Mouse (Mus musculus) olfactory bulb, adult 2 months (tissue): ENCODE results near the gene Chst12.

Experiments
- CTCF ChIP-seq: fragments of 200-500 bp; IDR thresholded peaks from 2 replicates; pipeline ENCODE4 v1.5.1; 2012; ENCODE audit warnings: low read depth, mild to moderate bottlenecking, low read length, moderate library complexity; ENCODE audit not compliant: insufficient read depth
- POLR2A ChIP-seq: fragments of 200-500 bp; IDR thresholded peaks from 2 replicates; pipeline ENCODE4 v1.6.1; 2012; ENCODE audit warnings: mild to moderate bottlenecking, low read depth, low read length, moderate library complexity; ENCODE audit not compliant: insufficient read depth

- TF ChIP-seq CTCF: no peak
- TF ChIP-seq POLR2A: no peak
Observed at GRCm38 (mm10) chr5:140553719-140554118, 48.4 kb downstream of the Chst12 start.
